Mouse (Mus musculus): ENCODE results near the gene Ilf3.

DNA sequence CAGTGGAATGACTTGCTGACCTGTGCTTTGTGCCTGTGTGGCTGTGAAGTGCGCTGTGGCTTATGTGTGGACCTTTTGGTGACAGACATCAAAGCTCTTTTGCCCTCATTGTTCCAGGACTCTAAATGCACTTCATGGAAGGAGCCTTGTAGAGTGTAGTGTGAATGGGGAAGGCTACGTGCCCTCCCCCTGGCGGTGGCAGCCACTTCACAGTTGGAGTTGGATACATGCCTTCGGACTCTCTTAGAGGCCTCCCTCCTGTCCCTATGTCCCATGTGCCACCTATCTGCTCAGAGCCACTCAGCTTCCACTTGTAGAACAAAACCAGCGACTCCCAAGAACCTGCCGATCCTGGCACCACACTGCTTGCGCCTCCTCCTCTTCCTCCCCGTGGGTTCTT, 66.1 kb downstream of the Ilf3 start:
- TF ChIP-seq POLR2A (IDR thresholded peaks at IDR 0.05; ENCODE audit: borderline replicate concordance, control insufficient read depth, low read depth, low read length) (no peak), CTCF (IDR thresholded peaks at IDR 0.05; ENCODE audit: control insufficient read depth, insufficient read depth, low read length) (no peak)
